ENCODE assay signal across 7 mouse cellular contexts in the genomic region with DNA sequence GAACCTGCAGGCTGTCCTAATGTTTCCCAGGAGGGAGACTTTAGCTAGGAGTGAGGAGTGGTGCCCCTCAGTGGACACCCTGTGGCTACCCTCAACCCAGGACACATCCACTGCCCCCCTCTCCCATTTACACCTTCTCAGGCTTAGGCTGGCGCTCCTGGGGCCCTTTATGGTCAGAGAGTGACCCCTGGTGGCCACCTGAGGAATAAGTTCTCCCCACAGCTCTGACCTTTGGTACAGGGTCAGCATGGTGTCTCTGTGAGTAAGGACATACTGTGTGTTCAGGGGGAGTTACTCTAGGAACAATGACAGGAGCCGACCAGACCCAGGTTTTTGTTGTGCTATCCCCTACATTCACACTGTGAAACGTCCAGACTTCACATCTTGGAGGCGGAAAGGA. TPM values are rescaled to one million over a fixed set of nuclear protein-coding genes. Genes with fewer than 3 reads are reported as not detected.
DNase-seq lines count a peak whose midpoint lies in the region; ATAC-seq and TF ChIP-seq lines count a peak whose summit lies in the region.

No protein-coding gene starts in this region.

- DNase-seq in CD4-positive helper T cell, adult 2 months (ENCODE audit: low read depth, low spot score) = peak; percentile 63
- DNase-seq in ES-E14 (ENCODE audit: low read depth, low spot score) = peak; percentile 40
- DNase-seq in cerebellum, adult 11-12 months = peak; percentile 57
- DNase-seq in forelimb bud, embryonic 11.5 days (ENCODE audit: low read depth, low spot score) = peak; percentile 59
- peak; percentile 39 to 70 for DNase-seq in kidney, adult 8-10 months
- peak; percentile 75 for DNase-seq in lung, postnatal 0 days (ENCODE audit: low spot score)
- peak; percentile 67 for DNase-seq in right cerebral cortex, postnatal 4 days

- H3K9ac ChIP-seq in ES-E14 (ENCODE audit: insufficient read depth, low read depth, low read length, poor library complexity, severe bottlenecking) = no peak overlapping the region
- H3K9ac ChIP-seq in lung, postnatal 0 days (replicated peaks; ENCODE audit: low read depth) = no peak overlapping the region

- H3K4me3 ChIP-seq in ES-E14 (ENCODE audit: insufficient read depth in 1 of 2, low read depth in 1 of 2, low read length in 2 of 2, poor library complexity in 1 of 2, severe bottlenecking in 1 of 2) = no peak overlapping the region
- no peak overlapping the region for H3K4me3 ChIP-seq in lung, postnatal 0 days (ENCODE audit: low read depth, low read length)

- ATAC-seq in lung, postnatal 0 days = peak; percentile 23

- H3K4me2 ChIP-seq in lung, postnatal 0 days (replicated peaks; ENCODE audit: low read depth, low read length) = no peak overlapping the region

- no peaks in the 10 kb centered on the region for H3K4me1 ChIP-seq in ES-E14 (ENCODE audit: control insufficient read depth in 2 of 2, insufficient read depth in 2 of 2, low read length in 2 of 2, poor library complexity in 1 of 2)
- H3K4me1 ChIP-seq in lung, postnatal 0 days (ENCODE audit: insufficient read depth, low read depth, low read length) = no peaks in the 10 kb centered on the region

- WGBS in lung, postnatal 0 days = 30% methylated on average over 4 of the region's 4 CpGs

- no peak overlapping the region for H3K27ac ChIP-seq in ES-E14 (ENCODE audit: insufficient read depth, low read depth, low read length, poor library complexity, severe bottlenecking)
- H3K27ac ChIP-seq in lung, postnatal 0 days (ENCODE audit: low read length) = no peak overlapping the region

- H3K36me3 ChIP-seq in ES-E14 (ENCODE audit: control insufficient read depth, insufficient read depth, low read length, poor library complexity, severe bottlenecking) = no peaks in the 10 kb centered on the region
- no peaks in the 10 kb centered on the region; the same call in 1 of the 2 replicates for H3K36me3 ChIP-seq in lung, postnatal 0 days (ENCODE audit: insufficient read depth, low read length)

- TF ChIP-seq EP300 in lung, postnatal 0 days (IDR thresholded peaks at IDR 0.05) = no peak

- peak; percentile 97 for TF ChIP-seq CTCF in lung, postnatal 0 days (IDR thresholded peaks at IDR 0.05)

- in situ Hi-C loops in ES-E14 (cut with MboI; ENCODE audit: low sequenced_read_pairs in 2 of 2, unreplicated experiment in 2 of 2) = loop anchor here (10.0 kb wide), 1 partner anchor 193 kb away; no protein-coding TSS in a partner anchor

- H3K27me3 ChIP-seq in lung, postnatal 0 days (replicated peaks; ENCODE audit: insufficient read depth, low read length) = no peaks in the 10 kb centered on the region

- no peaks in the 10 kb centered on the region for H3K9me3 ChIP-seq in ES-E14 (ENCODE audit: control insufficient read depth, insufficient read depth, low read depth, low read length)
- H3K9me3 ChIP-seq in lung, postnatal 0 days (ENCODE audit: low read length) = no peaks in the 10 kb centered on the region

TF ChIP-seq in ES-E14, 5 proteins besides CTCF, POLR2A, EP300 and RAD21:
- peak; percentile 96 for TF ChIP-seq ZC3H11A (IDR thresholded peaks at IDR 0.05; ENCODE audit: borderline replicate concordance, low read depth, low read length)
- TF ChIP-seq ZNF384 (IDR thresholded peaks at IDR 0.05; ENCODE audit: low read depth, low read length) = no peak

RNA-seq across cellular contexts. Expression of gene Sardh, which starts 10.8 kb away (rescaled TPM):
- total RNA-seq in ES-E14 (2012; rRNA removed) = 0.69 and 0.89 TPM in 2 replicates
- polyA plus RNA-seq in lung, postnatal 0 days (2015; fragmentation: Nextera tagmentation; extraction: Ambion mirVana) = 11.5 and 12.6 TPM in 2 replicates
